Mouse (Mus musculus) embryo, embryonic 10.5 days (tissue): ENCODE data around the gene Tasp1.
"Not testable (repeated sequence)": the region's sequence is repeated elsewhere in the genome, so short reads cannot be mapped to it uniquely, and the experiment has no call there.

Experiments
- DNase-seq: peaks from one replicate; pipeline ENCODE4 v3.0.0-alpha.2; 2015; ENCODE audit warnings: low spot score

The Tasp1 gene

GRCm38 (mm10) chr2:139883581-139884263 lies 182.9 kb downstream of the Tasp1 start:
- DNase-seq = no peak

- no peak for DNase-seq
Observed at GRCm38 (mm10) chr2:139878052-139878621, 188.5 kb downstream of the Tasp1 start.

- DNase-seq = no peak
Observed at GRCm38 (mm10) chr2:139875876-139876275, 190.7 kb downstream of the Tasp1 start.

- DNase-seq = no peak
Observed at GRCm38 (mm10) chr2:139874173-139874572, 192.4 kb downstream of the Tasp1 start.

- DNase-seq = no peak
Observed at GRCm38 (mm10) chr2:139873762-139874161, 192.8 kb downstream of the Tasp1 start.

- DNase-seq = not testable (repeated sequence)
Observed at GRCm38 (mm10) chr2:139869071-139869470, 197.5 kb downstream of the Tasp1 start.

- not testable (repeated sequence) for DNase-seq
Observed at GRCm38 (mm10) chr2:139863396-139863795, 203.2 kb downstream of the Tasp1 start.

GRCm38 (mm10) chr2:139860133-139860494 lies 206.5 kb downstream of the Tasp1 start:
- no peak for DNase-seq

- DNase-seq = no peak
Observed at GRCm38 (mm10) chr2:139859424-139860132, 207.0 kb downstream of the Tasp1 start.

- no peak for DNase-seq
Observed at GRCm38 (mm10) chr2:139849621-139850020, 217.0 kb downstream of the Tasp1 start.

- no peak for DNase-seq
Observed at GRCm38 (mm10) chr2:139841359-139841758, 225.2 kb downstream of the Tasp1 start.

- DNase-seq = no peak
Observed at GRCm38 (mm10) chr2:139840941-139841340, 225.7 kb downstream of the Tasp1 start.

- no peak for DNase-seq
Observed at GRCm38 (mm10) chr2:139821589-139822378, 244.8 kb downstream of the Tasp1 start.

GRCm38 (mm10) chr2:139817275-139817674 lies 249.3 kb downstream of the Tasp1 start:
- no peak for DNase-seq

GRCm38 (mm10) chr2:139807887-139808286 lies 258.7 kb downstream of the Tasp1 start:
- DNase-seq = no peak

GRCm38 (mm10) chr2:139804041-139804440 lies 262.6 kb downstream of the Tasp1 start:
- DNase-seq = no peak

- no peak for DNase-seq
Observed at GRCm38 (mm10) chr2:139792345-139793120, 274.1 kb downstream of the Tasp1 start.

- no peak for DNase-seq
Observed at GRCm38 (mm10) chr2:139788658-139789057, 277.9 kb downstream of the Tasp1 start.

- no peak for DNase-seq
Observed at GRCm38 (mm10) chr2:139784946-139785345, 281.7 kb downstream of the Tasp1 start.

GRCm38 (mm10) chr2:139784465-139784864 lies 282.1 kb downstream of the Tasp1 start:
- no peak for DNase-seq
